Mouse (Mus musculus) limb, embryonic 14.5 days (tissue): ENCODE results near the gene Slc2a6. TPM values are rescaled to one million over a fixed set of nuclear protein-coding genes. Genes with fewer than 3 reads are reported as not detected.

Source experiments
- ATAC-seq: fragments of 200-750 bp; cut with Nextera tagmentation; 2 replicates; pipeline ENCODE4 v1.8.0; 2017; ENCODE audit warnings: low read depth, moderate number of reproducible peaks, moderate TSS enrichment; ENCODE audit not compliant: low FRiP score
- DNase-seq: peaks from one replicate; pipeline ENCODE4 v3.0.0-alpha.2; 2015; ENCODE audit warnings: low spot score
- H3K27ac ChIP-seq: fragments of 300-500 bp; sonication (generic); replicated peaks from 2 replicates; pipeline ENCODE4 v1.5.1; 2014; ENCODE audit warnings: low read depth, mild to moderate bottlenecking, low read length, moderate library complexity, mixed read lengths
- H3K27me3 ChIP-seq: fragments of 300-500 bp; sonication (generic); 2 replicates; pipeline ENCODE4 v1.6.1; 2014; ENCODE audit warnings: low read length, mixed read lengths; ENCODE audit not compliant: control insufficient read depth, insufficient read depth
- H3K36me3 ChIP-seq: fragments of 300-500 bp; sonication (generic); 2 replicates; pipeline ENCODE4 v1.6.1; 2014; ENCODE audit warnings: mild to moderate bottlenecking, low read length, moderate library complexity, mixed read lengths; ENCODE audit not compliant: control insufficient read depth, insufficient read depth
- H3K4me1 ChIP-seq: fragments of 300-500 bp; sonication (generic); 2 replicates; pipeline ENCODE4 v1.6.1; 2014; ENCODE audit warnings: antibody characterized with exemption, low read length, mixed read lengths; ENCODE audit not compliant: control insufficient read depth, insufficient read depth
- H3K4me2 ChIP-seq: fragments of 300-500 bp; sonication (generic); replicated peaks from 2 replicates; pipeline ENCODE4 v1.6.1; 2014; ENCODE audit warnings: low read depth, mild to moderate bottlenecking, low read length, moderate library complexity; ENCODE audit not compliant: severe bottlenecking
- H3K4me3 ChIP-seq: fragments of 300-500 bp; sonication (generic); replicated peaks from 2 replicates; pipeline ENCODE4 v1.5.1; 2014; ENCODE audit warnings: low read length
- H3K9ac ChIP-seq: fragments of 300-500 bp; sonication (generic); 2 replicates; pipeline ENCODE4 v1.6.1; 2014; ENCODE audit warnings: mild to moderate bottlenecking, low read depth, low read length, moderate library complexity; ENCODE audit not compliant: severe bottlenecking
- H3K9me3 ChIP-seq: fragments of 300-500 bp; sonication (generic); 2 replicates; pipeline ENCODE4 v1.6.1; 2016; ENCODE audit warnings: low read length; ENCODE audit not compliant: control insufficient read depth
- POLR2A ChIP-seq: fragments of 200-500 bp; IDR thresholded peaks from 2 replicates; pipeline ENCODE4 v1.8.0; 2012; ENCODE audit warnings: inconsistent platforms, mild to moderate bottlenecking, moderate library complexity, borderline replicate concordance; ENCODE audit not compliant: insufficient read depth, insufficient read length; ENCODE audit errors: extremely low read depth
- WGBS: fragments of 180-500 bp; shearing (Covaris S2); extraction: QIAGEN DNeasy Blood & Tissue Kit; methylation state at CpG from one replicate; pipeline ENCODE4 v1.1.7; 2014; 5-methylcytosine and 5-hydroxymethylcytosine counted together
- polyA plus RNA-seq, 2 experiments: library from polyadenylated mRNA; depleted of rRNA in 1 of 2; stranded (reverse) in 1 of 2; unstranded in 1 of 2; fragments of >200 nt; fragmentation: Nextera tagmentation in 1 of 2; extraction: Ambion mirVana in 1 of 2; gene quantifications; 2 replicates each; pipeline versions ENCODE4 v1.2.1 to v1.2.3; 2012 to 2014

Slc2a6 gene
- polyA plus RNA-seq, 2 experiments, result 0.73 to 0.88 TPM

- TF ChIP-seq POLR2A, result no peak
- peaks cover 35% of the 10 kb centered on the region for H3K36me3 ChIP-seq
- WGBS, result 82% methylated on average over 1 of the region's 1 CpGs
These were observed 6.7 kb downstream of the Slc2a6 start for GRCm38 (mm10) chr2:27021103-27021502.

GRCm38 (mm10) chr2:27019530-27019929, 8.3 kb downstream of the Slc2a6 start:
- no peak for TF ChIP-seq POLR2A

More at GRCm38 (mm10) chr2:27021103-27021502, 6.7 kb downstream of the Slc2a6 start:
- H3K9ac ChIP-seq, result no peak overlapping the region
- H3K9me3 ChIP-seq, result no peaks in the 10 kb centered on the region
- H3K4me3 ChIP-seq, result no peak overlapping the region
- no peaks in the 10 kb centered on the region for H3K27me3 ChIP-seq
- ATAC-seq (no peak), DNase-seq (no peak)
- no peak overlapping the region for H3K27ac ChIP-seq
- no peak overlapping the region for H3K4me2 ChIP-seq
- no peaks in the 10 kb centered on the region for H3K4me1 ChIP-seq

GRCm38 (mm10) chr2:27017802-27018201, 10.0 kb downstream of the Slc2a6 start:
- DNase-seq, result peak; percentile 68
- peak; percentile 48; the same call in 1 of the 2 replicates for ATAC-seq
- 50% methylated on average over 5 of the region's 5 CpGs for WGBS
- Histone ChIP-seq H3K36me3 (peaks cover 66% of the 10 kb centered on the region), H3K9me3 (no peaks in the 10 kb centered on the region), H3K4me1 (no peaks in the 10 kb centered on the region), H3K4me3 (no peak overlapping the region), H3K9ac (no peak overlapping the region), H3K27me3 (no peaks in the 10 kb centered on the region), H3K4me2 (no peak overlapping the region), H3K27ac (no peak overlapping the region)
- no peak for TF ChIP-seq POLR2A

More at GRCm38 (mm10) chr2:27019530-27019929, 8.3 kb downstream of the Slc2a6 start:
- H3K4me3 ChIP-seq, result no peak overlapping the region
- no peaks in the 10 kb centered on the region for H3K27me3 ChIP-seq
- H3K4me1 ChIP-seq, result no peaks in the 10 kb centered on the region
- no peak overlapping the region for H3K27ac ChIP-seq
- DNase-seq (no peak), ATAC-seq (no peak)
- no peak overlapping the region for H3K4me2 ChIP-seq
- H3K9ac ChIP-seq, result no peak overlapping the region
- no peaks in the 10 kb centered on the region for H3K9me3 ChIP-seq
- peaks cover 50% of the 10 kb centered on the region for H3K36me3 ChIP-seq
- WGBS, result 98% methylated on average over 2 of the region's 2 CpGs

GRCm38 (mm10) chr2:27009714-27010244, 18.0 kb downstream of the Slc2a6 start, which contains the start of gene Cacfd1:
Gene Cacfd1 (plus strand): TSS chr2:27009926.
- H3K9ac ChIP-seq, result peak within 1 kb of the TSS; percentile 96
- H3K36me3 ChIP-seq, result peaks cover 22% of the 10 kb centered on the region
- 0 out of 2 replicates have a peak, but pooled peaks have one; percentile 58 for TF ChIP-seq POLR2A
- H3K27me3 ChIP-seq, result no peaks in the 10 kb centered on the region
- H3K4me1 ChIP-seq, result peaks cover 15% of the 10 kb centered on the region; the same call in 1 of the 2 replicates
- no peaks in the 10 kb centered on the region for H3K9me3 ChIP-seq
- DNase-seq (peak; percentile 88), ATAC-seq (peak; percentile 97)
- H3K27ac ChIP-seq, result peak within 1 kb of the TSS; percentile 85
- H3K4me2 ChIP-seq, result peak within 1 kb of the TSS; percentile 79
- peak within 1 kb of the TSS; percentile 79 for H3K4me3 ChIP-seq
- WGBS, result under 1% methylated on average over 41 of the region's 43 CpGs

- H3K4me1 ChIP-seq, result peaks cover 15% of the 10 kb centered on the region; the same call in 1 of the 2 replicates
- no peak overlapping the region for H3K27ac ChIP-seq
- H3K9ac ChIP-seq, result no peak overlapping the region
- H3K4me2 ChIP-seq, result no peak overlapping the region
- no peak for ATAC-seq
- no peak for DNase-seq
- H3K36me3 ChIP-seq, result 0 out of 2 replicates have a peak, but pooled peaks cover 4% of the 10 kb centered on the region
- H3K27me3 ChIP-seq, result no peaks in the 10 kb centered on the region
- no peak for TF ChIP-seq POLR2A
- WGBS, result 71% methylated on average over 7 of the region's 7 CpGs
- no peaks in the 10 kb centered on the region for H3K9me3 ChIP-seq
- no peak overlapping the region for H3K4me3 ChIP-seq
These were observed 20.1 kb downstream of the Slc2a6 start for GRCm38 (mm10) chr2:27007701-27008100.
